In genomic region chr5:114288874-114289273, GRCm38 (mm10) we compare ENCODE assay signal across 21 mouse cellular contexts. TPM values are rescaled to one million over a fixed set of nuclear protein-coding genes. Genes with fewer than 3 reads are reported as not detected.
DNase-seq lines count a peak whose midpoint lies in the region; ATAC-seq and TF ChIP-seq lines count a peak whose summit lies in the region.
"Had no signal": no experiment of that assay in that cellular context is flagged by ENCODE, and none has a peak within 500 bp of the region (broad histone marks: within the 10 kb centered on the region; RNA-seq: fewer than 3 reads in every experiment).

Gene Myo1h, plus strand, starts transcription at chr5:114289166.

- H3K4me1 ChIP-seq in kidney, embryonic 14.5 days (ENCODE audit: control insufficient read depth, insufficient read depth, low read length), result no peaks in the 10 kb centered on the region
- peaks cover 4% of the 10 kb centered on the region; the same call in 1 of the 2 replicates for H3K4me1 ChIP-seq in midbrain, postnatal 0 days (ENCODE audit: insufficient read depth, low read length)
- peaks cover 7% of the 10 kb centered on the region; the same call in 1 of the 2 replicates for H3K4me1 ChIP-seq in midbrain, embryonic 11.5 days (ENCODE audit: control insufficient read depth, insufficient read depth, low read length)
- peaks cover 14% of the 10 kb centered on the region for H3K4me1 ChIP-seq in forebrain, embryonic 14.5 days (ENCODE audit: control insufficient read depth, insufficient read depth, low read length)

- TF ChIP-seq CTCF in midbrain, postnatal 0 days (IDR thresholded peaks at IDR 0.05), result no peak

- no peak within 1 kb of the TSS for H3K9ac ChIP-seq in kidney, embryonic 14.5 days (ENCODE audit: low read depth, low read length)
- no peak within 1 kb of the TSS for H3K9ac ChIP-seq in midbrain, postnatal 0 days (replicated peaks; ENCODE audit: low read length, poor library complexity, severe bottlenecking)
- H3K9ac ChIP-seq in midbrain, embryonic 11.5 days (ENCODE audit: low read length), result no peak within 1 kb of the TSS
- peak within 1 kb of the TSS; percentile 21; the same call in 1 of the 2 replicates for H3K9ac ChIP-seq in forebrain, embryonic 14.5 days (ENCODE audit: low read length)

- H3K9me3 ChIP-seq in kidney, embryonic 14.5 days (ENCODE audit: control insufficient read depth, low read length), result no peaks in the 10 kb centered on the region
- no peaks in the 10 kb centered on the region for H3K9me3 ChIP-seq in midbrain, postnatal 0 days (ENCODE audit: low read length)
- H3K9me3 ChIP-seq in midbrain, embryonic 11.5 days (ENCODE audit: control insufficient read depth, low read length), result no peaks in the 10 kb centered on the region
- H3K9me3 ChIP-seq in forebrain, embryonic 14.5 days (replicated peaks; ENCODE audit: control insufficient read depth, low read length), result no peaks in the 10 kb centered on the region
- H3K9me3 ChIP-seq: hindbrain, embryonic 10.5 days had no signal

- no peak for DNase-seq in kidney, adult 11 months
- no peak for DNase-seq in midbrain, postnatal 0 days (ENCODE audit: low spot score)
- no peak for DNase-seq in midbrain, embryonic 11.5 days (ENCODE audit: low spot score, missing footprints)
- DNase-seq in forebrain, embryonic 14.5 days (ENCODE audit: low spot score), result no peak
- no peak for DNase-seq in ovary, adult 18-20 months (ENCODE audit: low spot score)
- DNase-seq in cerebellum, adult 9-10 months, result no peak
- DNase-seq: adrenal gland, postnatal 25 days; cerebellum, adult 18-20 months; gastrocnemius, postnatal 14 days; heart, adult 2 months; kidney, postnatal 10 days; lung, postnatal 4 days; midbrain, embryonic 14.5 days; right cerebral cortex, postnatal 25 days; thymus, postnatal 25 days had no signal

- H3K4me2 ChIP-seq in kidney, embryonic 14.5 days (replicated peaks; ENCODE audit: low read depth, low read length), result no peak within 1 kb of the TSS
- no peak within 1 kb of the TSS for H3K4me2 ChIP-seq in midbrain, postnatal 0 days (ENCODE audit: low read depth, low read length, poor library complexity, severe bottlenecking)
- H3K4me2 ChIP-seq in midbrain, embryonic 11.5 days, result no peak within 1 kb of the TSS
- no peak within 1 kb of the TSS for H3K4me2 ChIP-seq in forebrain, embryonic 14.5 days (ENCODE audit: low read length)

- H3K27me3 ChIP-seq in kidney, embryonic 14.5 days (ENCODE audit: control insufficient read depth, insufficient read depth, low read length), result peaks cover 4% of the 10 kb centered on the region; the same call in 1 of the 2 replicates
- H3K27me3 ChIP-seq in midbrain, postnatal 0 days (ENCODE audit: insufficient read depth, low read length), result 0 out of 2 replicates have a peak, but pooled peaks cover 4% of the 10 kb centered on the region
- 0 out of 2 replicates have a peak, but pooled peaks cover 3% of the 10 kb centered on the region for H3K27me3 ChIP-seq in midbrain, embryonic 11.5 days (ENCODE audit: control insufficient read depth, insufficient read depth, low read length)
- no peaks in the 10 kb centered on the region for H3K27me3 ChIP-seq in forebrain, embryonic 14.5 days (replicated peaks; ENCODE audit: control insufficient read depth, insufficient read depth, low read length)

- 30% methylated on average over 13 of the region's 13 CpGs for WGBS in kidney, embryonic 14.5 days
- WGBS in midbrain, postnatal 0 days, result 56% methylated on average over 13 of the region's 13 CpGs
- 52% methylated on average over 13 of the region's 13 CpGs for WGBS in midbrain, embryonic 11.5 days
- 57% methylated on average over 13 of the region's 13 CpGs for WGBS in forebrain, embryonic 14.5 days

- H3K27ac ChIP-seq in kidney, embryonic 14.5 days (ENCODE audit: low read depth, low read length), result peak within 1 kb of the TSS; percentile 48; the same call in 1 of the 2 replicates
- H3K27ac ChIP-seq in midbrain, postnatal 0 days (ENCODE audit: low read depth, low read length), result 0 out of 2 replicates have a peak within 1 kb of the TSS, but pooled peaks have one; percentile 6
- H3K27ac ChIP-seq in midbrain, embryonic 11.5 days (ENCODE audit: low read depth, low read length), result no peak within 1 kb of the TSS
- no peak within 1 kb of the TSS for H3K27ac ChIP-seq in forebrain, embryonic 14.5 days (ENCODE audit: low read depth, low read length)
- H3K27ac ChIP-seq: heart, adult 2 months; hindbrain, embryonic 10.5 days; left cerebral cortex, adult 2 months had no signal

- H3K4me3 ChIP-seq in kidney, embryonic 14.5 days (ENCODE audit: low read length), result no peak within 1 kb of the TSS
- no peak within 1 kb of the TSS for H3K4me3 ChIP-seq in midbrain, postnatal 0 days (ENCODE audit: low read depth, low read length)
- no peak within 1 kb of the TSS for H3K4me3 ChIP-seq in midbrain, embryonic 11.5 days (ENCODE audit: low read depth, low read length)
- H3K4me3 ChIP-seq in forebrain, embryonic 14.5 days (ENCODE audit: low read depth, low read length), result no peak within 1 kb of the TSS
- H3K4me3 ChIP-seq: heart, adult 2 months; hindbrain, embryonic 10.5 days; left cerebral cortex, adult 2 months had no signal

- ATAC-seq in kidney, embryonic 14.5 days (ENCODE audit: low FRiP score, low TSS enrichment), result peak; percentile 28; the same call in 1 of the 2 replicates
- ATAC-seq in midbrain, postnatal 0 days (ENCODE audit: low FRiP score), result no peak
- no peak for ATAC-seq in midbrain, embryonic 11.5 days (ENCODE audit: low FRiP score)
- no peak for ATAC-seq in forebrain, embryonic 14.5 days
- ATAC-seq: activated CD4-positive, CD25-positive, alpha-beta regulatory T cell, adult 4 months; inflammation-experienced regulatory T-cells, adult 6 months; Patski had no signal

- no peaks in the 10 kb centered on the region for H3K36me3 ChIP-seq in kidney, embryonic 14.5 days (ENCODE audit: control insufficient read depth, insufficient read depth, low read length)
- no peaks in the 10 kb centered on the region for H3K36me3 ChIP-seq in midbrain, postnatal 0 days (ENCODE audit: insufficient read depth, low read length)
- H3K36me3 ChIP-seq in midbrain, embryonic 11.5 days (ENCODE audit: control insufficient read depth, insufficient read depth, low read length), result no peaks in the 10 kb centered on the region
- H3K36me3 ChIP-seq in forebrain, embryonic 14.5 days (ENCODE audit: control insufficient read depth, insufficient read depth, low read length), result no peaks in the 10 kb centered on the region
- H3K36me3 ChIP-seq: hindbrain, embryonic 10.5 days had no signal

RNA-seq across cellular contexts. Expression of gene Myo1h, which starts in this region (rescaled TPM):
- polyA plus RNA-seq in kidney, embryonic 14.5 days (2014; fragmentation: Nextera tagmentation; extraction: Ambion mirVana), result 1.8 and 2.7 TPM in 2 replicates
- total RNA-seq in midbrain, postnatal 0 days (2014; rRNA removed), result 0.33 and 0.60 TPM in 2 replicates
- polyA plus RNA-seq in midbrain, postnatal 0 days (2015; fragmentation: Nextera tagmentation; extraction: Ambion mirVana), result 0.43 and 0.56 TPM in 2 replicates
- polyA plus RNA-seq in midbrain, embryonic 11.5 days (2014; fragmentation: Nextera tagmentation; extraction: Ambion mirVana), result 0.45 and 0.66 TPM in 2 replicates
- 0.36 and 0.64 TPM in 2 replicates for polyA plus RNA-seq in forebrain, embryonic 14.5 days (2014; fragmentation: Nextera tagmentation; extraction: Ambion mirVana)

Comparison
In these comparisons a context has a peak if more than half of its experiments do, and no peak if none do; other contexts are left out.
1. H3K27ac ChIP-seq: peak in kidney, embryonic 14.5 days (single experiment) and midbrain, postnatal 0 days (single experiment); none in midbrain, embryonic 11.5 days (single experiment) and forebrain, embryonic 14.5 days (single experiment).